Mouse (Mus musculus) limb, embryonic 15.5 days (tissue): ENCODE measurements around the gene Rabl6. TPM values are rescaled to one million over a fixed set of nuclear protein-coding genes. Genes with fewer than 3 reads are reported as not detected.

ENCODE experiments used
- ATAC-seq: fragments of 200-750 bp; cut with Nextera tagmentation; 2 replicates; pipeline ENCODE4 v1.8.0; 2017; ENCODE audit warnings: low read depth, moderate TSS enrichment; ENCODE audit not compliant: insufficient number of reproducible peaks, low FRiP score, low TSS enrichment
- H3K27ac ChIP-seq: fragments of 300-500 bp; sonication (generic); 2 replicates; pipeline ENCODE4 v1.5.1; 2015; ENCODE audit warnings: moderate library complexity, mild to moderate bottlenecking, inconsistent platforms
- H3K27me3 ChIP-seq: fragments of 300-500 bp; sonication (generic); 2 replicates; pipeline ENCODE4 v1.6.1; 2015; ENCODE audit warnings: inconsistent platforms
- H3K36me3 ChIP-seq: fragments of 300-500 bp; sonication (generic); 2 replicates; pipeline ENCODE4 v1.6.1; 2015; ENCODE audit warnings: inconsistent platforms
- H3K4me1 ChIP-seq: fragments of 300-500 bp; sonication (generic); 2 replicates; pipeline ENCODE4 v1.6.1; 2015; ENCODE audit warnings: inconsistent platforms
- H3K4me2 ChIP-seq: fragments of 300-500 bp; sonication (generic); 2 replicates; pipeline ENCODE4 v1.6.1; 2015; ENCODE audit warnings: mild to moderate bottlenecking, inconsistent platforms
- H3K4me3 ChIP-seq: fragments of 300-500 bp; sonication (generic); 2 replicates; pipeline ENCODE4 v1.5.1; 2015; ENCODE audit warnings: mild to moderate bottlenecking, inconsistent platforms
- H3K9ac ChIP-seq: fragments of 300-500 bp; sonication (generic); 2 replicates; pipeline ENCODE4 v1.6.1; 2015; ENCODE audit warnings: inconsistent platforms
- H3K9me3 ChIP-seq: fragments of 300-500 bp; sonication (generic); 2 replicates; pipeline ENCODE4 v1.6.1; 2016; ENCODE audit warnings: inconsistent platforms
- WGBS: fragments of 180-500 bp; shearing (Covaris S2); methylation state at CpG from one replicate; pipeline ENCODE4 v1.1.7; 2015; 5-methylcytosine and 5-hydroxymethylcytosine counted together
- polyA plus RNA-seq: library from polyadenylated mRNA; unstranded; fragments of >200 nt; fragmentation: Nextera tagmentation; extraction: Ambion mirVana; gene quantifications from 2 replicates; pipeline ENCODE4 v1.2.1, GENCODE M21; 2015

The Rabl6 gene
- 73.6 and 74.9 TPM in 2 replicates for polyA plus RNA-seq

GRCm38 (mm10) chr2:25607761-25608622, at the start of gene Rabl6:
Gene Rabl6 (minus strand): TSS chr2:25608521.
- under 1% methylated on average over 80 of the region's 80 CpGs for WGBS
- ATAC-seq = peak; percentile 85
- Histone ChIP-seq H3K27ac (peak within 1 kb of the TSS; percentile 97), H3K9me3 (no peaks in the 10 kb centered on the region), H3K4me2 (peak within 1 kb of the TSS; percentile 61), H3K4me1 (peaks cover 18% of the 10 kb centered on the region), H3K27me3 (no peaks in the 10 kb centered on the region), H3K9ac (peak within 1 kb of the TSS; percentile 98), H3K4me3 (peak within 1 kb of the TSS; percentile 95), H3K36me3 (peaks cover 7% of the 10 kb centered on the region; the same call in 1 of the 2 replicates)

GRCm38 (mm10) chr2:25657652-25658051, 49.3 kb upstream of the Rabl6 start, which contains the start of gene Lcn5:
Gene Lcn5 (plus strand): TSS chr2:25657952.
- no peak for ATAC-seq
- H3K36me3 ChIP-seq = no peaks in the 10 kb centered on the region

GRCm38 (mm10) chr2:25657246-25657645, 48.9 kb upstream of the Rabl6 start:
- WGBS = 72% methylated on average over 4 of the region's 4 CpGs
- H3K36me3 ChIP-seq = no peaks in the 10 kb centered on the region
- H3K4me2 ChIP-seq = no peak overlapping the region

More at GRCm38 (mm10) chr2:25657652-25658051, 49.3 kb upstream of the Rabl6 start, which contains the start of gene Lcn5:
- no peaks in the 10 kb centered on the region for H3K9me3 ChIP-seq
- H3K4me3 ChIP-seq = no peak within 1 kb of the TSS
- no peak within 1 kb of the TSS for H3K9ac ChIP-seq
- H3K27ac ChIP-seq = no peak within 1 kb of the TSS
- H3K4me1 ChIP-seq = no peaks in the 10 kb centered on the region
- no peak within 1 kb of the TSS for H3K4me2 ChIP-seq
- no peaks in the 10 kb centered on the region for H3K27me3 ChIP-seq

GRCm38 (mm10) chr2:25656691-25657090, 48.4 kb upstream of the Rabl6 start:
- Histone ChIP-seq H3K27me3 (no peaks in the 10 kb centered on the region), H3K4me3 (no peak overlapping the region), H3K9me3 (no peaks in the 10 kb centered on the region), H3K36me3 (no peaks in the 10 kb centered on the region), H3K4me1 (no peaks in the 10 kb centered on the region), H3K27ac (no peak overlapping the region), H3K4me2 (no peak overlapping the region), H3K9ac (no peak overlapping the region)
- no peak for ATAC-seq
- 73% methylated on average over 4 of the region's 4 CpGs for WGBS

More at GRCm38 (mm10) chr2:25657246-25657645, 48.9 kb upstream of the Rabl6 start:
- no peaks in the 10 kb centered on the region for H3K4me1 ChIP-seq
- no peaks in the 10 kb centered on the region for H3K27me3 ChIP-seq
- H3K9me3 ChIP-seq = no peaks in the 10 kb centered on the region
- ATAC-seq = no peak
- H3K4me3 ChIP-seq = no peak overlapping the region
- no peak overlapping the region for H3K9ac ChIP-seq
- no peak overlapping the region for H3K27ac ChIP-seq

GRCm38 (mm10) chr2:25654502-25654901, 46.2 kb upstream of the Rabl6 start:
- ATAC-seq = no peak

GRCm38 (mm10) chr2:25652902-25653301, 44.6 kb upstream of the Rabl6 start, which contains the start of gene Lcn8:
Gene Lcn8 (plus strand): TSS chr2:25653120.
- Histone ChIP-seq H3K27ac (no peak within 1 kb of the TSS), H3K36me3 (no peaks in the 10 kb centered on the region), H3K9me3 (no peaks in the 10 kb centered on the region), H3K9ac (no peak within 1 kb of the TSS), H3K4me2 (no peak within 1 kb of the TSS), H3K27me3 (no peaks in the 10 kb centered on the region), H3K4me1 (no peaks in the 10 kb centered on the region), H3K4me3 (no peak within 1 kb of the TSS)
- ATAC-seq = no peak
- WGBS = 75% methylated on average over 2 of the region's 2 CpGs

More at GRCm38 (mm10) chr2:25654502-25654901, 46.2 kb upstream of the Rabl6 start:
- Histone ChIP-seq H3K27ac (no peak overlapping the region), H3K4me1 (no peaks in the 10 kb centered on the region), H3K9me3 (no peaks in the 10 kb centered on the region), H3K27me3 (no peaks in the 10 kb centered on the region), H3K4me3 (no peak overlapping the region), H3K36me3 (no peaks in the 10 kb centered on the region), H3K9ac (no peak overlapping the region), H3K4me2 (no peak overlapping the region)
- 52% methylated on average over 1 of the region's 1 CpGs for WGBS

GRCm38 (mm10) chr2:25639890-25640289, 31.6 kb upstream of the Rabl6 start:
- ATAC-seq = no peak
- 18% methylated on average over 6 of the region's 6 CpGs for WGBS
- Histone ChIP-seq H3K9me3 (no peaks in the 10 kb centered on the region), H3K36me3 (no peaks in the 10 kb centered on the region), H3K9ac (no peak overlapping the region), H3K4me1 (no peaks in the 10 kb centered on the region), H3K27ac (no peak overlapping the region), H3K27me3 (no peaks in the 10 kb centered on the region), H3K4me3 (no peak overlapping the region), H3K4me2 (no peak overlapping the region)

GRCm38 (mm10) chr2:25634046-25634445, 25.7 kb upstream of the Rabl6 start:
- Histone ChIP-seq H3K27ac (no peak overlapping the region), H3K4me1 (no peaks in the 10 kb centered on the region), H3K9me3 (no peaks in the 10 kb centered on the region), H3K4me3 (no peak overlapping the region), H3K27me3 (no peaks in the 10 kb centered on the region), H3K9ac (no peak overlapping the region), H3K36me3 (no peaks in the 10 kb centered on the region), H3K4me2 (no peak overlapping the region)
- 37% methylated on average over 1 of the region's 1 CpGs for WGBS
- no peak for ATAC-seq

GRCm38 (mm10) chr2:25633616-25634015, 25.3 kb upstream of the Rabl6 start:
- no peaks in the 10 kb centered on the region for H3K9me3 ChIP-seq
- H3K36me3 ChIP-seq = no peaks in the 10 kb centered on the region
- WGBS = 84% methylated on average over 3 of the region's 3 CpGs
- H3K27me3 ChIP-seq = no peaks in the 10 kb centered on the region
- no peak for ATAC-seq
- no peak overlapping the region for H3K4me2 ChIP-seq
- H3K27ac ChIP-seq = no peak overlapping the region
- H3K4me1 ChIP-seq = no peaks in the 10 kb centered on the region
- H3K9ac ChIP-seq = no peak overlapping the region
- no peak overlapping the region for H3K4me3 ChIP-seq

- ATAC-seq = no peak
- Histone ChIP-seq H3K9me3 (no peaks in the 10 kb centered on the region), H3K27ac (no peak overlapping the region), H3K4me1 (no peaks in the 10 kb centered on the region), H3K4me2 (no peak overlapping the region), H3K4me3 (no peak overlapping the region), H3K36me3 (no peaks in the 10 kb centered on the region), H3K27me3 (no peaks in the 10 kb centered on the region), H3K9ac (no peak overlapping the region)
- WGBS = 47% methylated on average over 4 of the region's 4 CpGs
These were observed 20.4 kb upstream of the Rabl6 start for GRCm38 (mm10) chr2:25628738-25629137.

- no peaks in the 10 kb centered on the region for H3K36me3 ChIP-seq
- no peaks in the 10 kb centered on the region for H3K9me3 ChIP-seq
- H3K4me1 ChIP-seq = no peaks in the 10 kb centered on the region
- no peak within 1 kb of the TSS for H3K4me2 ChIP-seq
- no peak for ATAC-seq
- H3K27ac ChIP-seq = no peak within 1 kb of the TSS
- 66% methylated on average over 6 of the region's 6 CpGs for WGBS
- H3K4me3 ChIP-seq = no peak within 1 kb of the TSS
- H3K27me3 ChIP-seq = no peaks in the 10 kb centered on the region
- H3K9ac ChIP-seq = no peak within 1 kb of the TSS
These were observed 19.5 kb upstream of the Rabl6 start, which contains the start of gene Fcna for GRCm38 (mm10) chr2:25627811-25628210. Gene Fcna (minus strand): TSS chr2:25628030.

GRCm38 (mm10) chr2:25625986-25626385, 17.7 kb upstream of the Rabl6 start:
- Histone ChIP-seq H3K36me3 (no peaks in the 10 kb centered on the region), H3K4me3 (no peak overlapping the region), H3K4me2 (no peak overlapping the region), H3K27ac (no peak overlapping the region), H3K9me3 (no peaks in the 10 kb centered on the region), H3K27me3 (no peaks in the 10 kb centered on the region), H3K9ac (no peak overlapping the region), H3K4me1 (peaks cover 8% of the 10 kb centered on the region)
- 59% methylated on average over 5 of the region's 5 CpGs for WGBS
- ATAC-seq = no peak
